Mouse (Mus musculus) ES-E14 (cell line): Measurements from ENCODE around the gene Phb2. TPM values are rescaled to one million over a fixed set of nuclear protein-coding genes. Genes with fewer than 3 reads are reported as not detected.

Experiments
- DNase-seq: peaks from one replicate; pipeline ENCODE4 v3.0.0-alpha.2; 2013; ENCODE audit warnings: low read depth, low spot score
- H3K27ac ChIP-seq: 2 replicates; pipeline ENCODE4 v1.5.1; 2012; ENCODE audit warnings: low read depth, mild to moderate bottlenecking, low read length, moderate library complexity, mixed read lengths; ENCODE audit not compliant: poor library complexity, insufficient read depth, severe bottlenecking
- H3K36me3 ChIP-seq: 2 replicates; pipeline ENCODE4 v1.6.1; 2012; ENCODE audit warnings: mild to moderate bottlenecking, low read length, moderate library complexity, mixed read lengths; ENCODE audit not compliant: control insufficient read depth, poor library complexity, insufficient read depth, severe bottlenecking
- H3K4me1 ChIP-seq, 2 experiments: fragments of 150-350 bp in 1 of 2; sonication (generic) in 1 of 2; 2 replicates each; pipeline ENCODE4 v1.6.1; 2012; ENCODE audit warnings: low read length in 2 of 2, mild to moderate bottlenecking in 1 of 2, mixed read lengths in 1 of 2; ENCODE audit not compliant: control insufficient read depth in 2 of 2, insufficient read depth in 2 of 2, poor library complexity in 1 of 2
- H3K4me3 ChIP-seq, 2 experiments: fragments of 150-350 bp in 1 of 2; sonication (generic) in 1 of 2; 2 replicates each; pipeline ENCODE4 v1.5.1; 2012; ENCODE audit warnings: low read length in 2 of 2, low read depth in 1 of 2, mild to moderate bottlenecking in 1 of 2, mixed read lengths in 1 of 2; ENCODE audit not compliant: insufficient read depth in 1 of 2, poor library complexity in 1 of 2, severe bottlenecking in 1 of 2
- H3K9ac ChIP-seq: 2 replicates; pipeline ENCODE4 v1.6.1; 2012; ENCODE audit warnings: low read depth, mild to moderate bottlenecking, low read length, mixed read lengths; ENCODE audit not compliant: poor library complexity, insufficient read depth, severe bottlenecking
- H3K9me3 ChIP-seq: fragments of 150-350 bp; sonication (generic); 2 replicates; pipeline ENCODE4 v1.6.1; 2012; ENCODE audit warnings: low read depth, mild to moderate bottlenecking, low read length; ENCODE audit not compliant: control insufficient read depth, insufficient read depth
- CHD2 ChIP-seq: IDR thresholded peaks from 2 replicates; pipeline ENCODE4 v1.6.1; 2014; ENCODE audit warnings: mild to moderate bottlenecking, low read depth, low read length, inconsistent platforms
- HCFC1 ChIP-seq: IDR thresholded peaks from 2 replicates; pipeline ENCODE4 v1.6.1; 2012; ENCODE audit warnings: low read length, inconsistent platforms, borderline replicate concordance; ENCODE audit not compliant: insufficient read depth
- MAFK ChIP-seq: IDR thresholded peaks from 2 replicates; pipeline ENCODE4 v1.6.1; 2014; ENCODE audit warnings: mild to moderate bottlenecking, low read depth, low read length, inconsistent platforms; ENCODE audit not compliant: insufficient read depth
- ZC3H11A ChIP-seq: IDR thresholded peaks from 2 replicates; pipeline ENCODE4 v1.6.1; 2012; ENCODE audit warnings: low read depth, mild to moderate bottlenecking, inconsistent platforms, low read length, borderline replicate concordance
- ZNF384 ChIP-seq: IDR thresholded peaks from 2 replicates; pipeline ENCODE4 v1.6.1; 2012; ENCODE audit warnings: low read depth, low read length, inconsistent platforms
- in situ Hi-C, 2 experiments: fragments of 600-800 bp; cut with MboI; formaldehyde crosslinking; loops; one replicate each; pipeline ENCODE4 v1.15.1; 2025; ENCODE audit warnings: low sequenced_read_pairs in 2 of 2, inconsistent platforms in 1 of 2; ENCODE audit not compliant: unreplicated experiment in 2 of 2
- total RNA-seq: library from RNA; depleted of rRNA; stranded (reverse); fragments of 300-350 nt; gene quantifications from 2 replicates; pipeline ENCODE4 v1.2.3, GENCODE M21; 2012

Gene Phb2
- total RNA-seq, 1 experiment, result 530 TPM

DNA sequence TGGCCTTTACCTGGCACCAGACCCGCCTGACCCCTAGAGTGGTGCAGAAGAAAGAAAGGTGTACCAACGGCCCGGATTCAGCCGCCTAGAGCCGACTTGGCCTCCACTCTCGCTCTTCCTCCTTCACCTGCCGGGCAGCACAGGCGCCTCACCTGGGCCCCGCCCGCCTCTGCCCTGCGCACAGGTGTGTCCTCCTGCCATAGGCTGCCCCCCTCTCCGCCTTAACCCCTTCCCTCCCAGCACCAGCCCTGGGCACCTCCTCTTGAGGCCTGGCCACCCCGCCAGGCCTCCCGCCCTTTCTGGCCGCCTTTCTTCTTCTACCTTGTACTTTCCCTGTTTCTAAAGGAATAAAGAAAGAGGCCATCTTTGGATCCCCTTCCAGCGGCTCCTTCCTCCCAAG lies 6.6 kb downstream of the Phb2 start:
- H3K27ac ChIP-seq, result peak overlapping the region; percentile 17; the same call in 1 of the 2 replicates
- in situ Hi-C loops, result no loop called here
- peak overlapping the region; percentile 55 to 64 for H3K4me3 ChIP-seq

DNA sequence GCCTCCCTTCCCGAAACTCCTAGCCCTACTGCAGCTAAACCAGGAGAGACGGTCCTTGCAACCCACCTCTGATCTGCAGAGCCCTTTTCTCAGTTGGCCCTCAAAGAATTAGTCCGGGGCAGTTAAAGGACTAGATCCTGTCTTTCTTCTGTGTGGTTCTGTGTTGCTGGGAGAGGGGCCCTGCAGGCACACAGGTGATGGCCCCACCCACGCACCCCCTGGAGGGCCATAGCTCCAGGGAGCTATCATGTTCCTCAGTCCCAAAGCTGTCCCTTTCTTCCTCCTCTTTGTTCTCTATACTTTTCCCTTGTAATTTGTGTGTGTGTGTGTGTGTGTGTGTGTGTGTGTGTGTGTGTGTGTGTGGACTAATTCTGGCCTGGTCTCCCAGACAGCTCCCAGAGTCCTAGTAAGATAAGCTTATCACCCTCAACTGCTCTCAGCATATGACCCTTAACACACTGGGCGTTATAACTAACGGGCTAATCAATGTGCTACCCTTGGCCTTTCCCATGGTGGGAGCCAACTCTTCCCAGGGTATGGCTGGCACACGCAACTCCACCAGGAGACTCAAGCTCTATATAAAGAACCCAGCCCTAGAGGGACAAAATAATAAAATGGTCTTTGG lies 7.3 kb downstream of the Phb2 start:
- Histone ChIP-seq H3K36me3 (peaks cover 27% of the 10 kb centered on the region), H3K27ac (peak overlapping the region; percentile 17; the same call in 1 of the 2 replicates), H3K4me3 (peak overlapping the region in 1 of 2 experiments; percentile 64; a peak in 3 of 4 replicates), H3K4me1 (peaks cover 0 to 20% of the 10 kb centered on the region in 2 experiments; a peak in 3 of 4 replicates), H3K9me3 (no peaks in the 10 kb centered on the region), H3K9ac (peak overlapping the region; percentile 62)
- DNase-seq, result no peak
- TF ChIP-seq MAFK, result no peak
- no peak for TF ChIP-seq CHD2
- no peak for TF ChIP-seq ZNF384
- in situ Hi-C loops, result no loop called here

More for the DNA sequence above, 6.6 kb downstream of the Phb2 start:
- no peak for DNase-seq
- H3K36me3 ChIP-seq, result peaks cover 34% of the 10 kb centered on the region
- peak overlapping the region; percentile 62 for H3K9ac ChIP-seq
- no peaks in the 10 kb centered on the region for H3K9me3 ChIP-seq
- peaks cover 0 to 20% of the 10 kb centered on the region in 2 experiments; a peak in 3 of 4 replicates for H3K4me1 ChIP-seq
- no peak for TF ChIP-seq ZNF384
- TF ChIP-seq HCFC1, result no peak
- no peak for TF ChIP-seq ZC3H11A
- no peak for TF ChIP-seq CHD2
- no peak for TF ChIP-seq MAFK

DNA sequence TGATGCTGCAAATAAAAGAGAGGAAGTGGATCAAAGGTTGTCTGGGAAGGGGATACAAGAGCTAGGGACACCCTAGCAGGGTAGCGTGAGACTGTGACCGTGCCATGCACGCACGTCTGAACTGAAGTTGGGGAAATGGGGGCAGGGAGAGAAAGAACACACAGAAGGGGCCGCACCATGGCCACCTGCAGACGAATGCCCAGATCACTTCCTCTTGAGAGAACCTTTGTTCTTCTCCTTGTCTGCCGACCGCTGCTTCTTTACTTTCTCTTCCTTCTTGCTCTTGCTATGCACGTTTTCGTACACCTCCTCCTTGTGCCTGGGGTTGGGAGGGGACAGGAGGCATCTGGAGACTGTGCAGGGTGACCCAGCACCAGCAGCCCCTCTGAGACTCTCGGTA lies 8.8 kb downstream of the Phb2 start:
- peaks cover 13% of the 10 kb centered on the region for H3K36me3 ChIP-seq
- H3K27ac ChIP-seq, result no peak overlapping the region
- DNase-seq, result no peak
- H3K9ac ChIP-seq, result no peak overlapping the region
- H3K4me3 ChIP-seq, result no peak overlapping the region
- peaks cover 0 to 14% of the 10 kb centered on the region in 2 experiments; a peak in 3 of 4 replicates for H3K4me1 ChIP-seq
- TF ChIP-seq CHD2 (no peak), MAFK (no peak), ZC3H11A (no peak), HCFC1 (no peak), ZNF384 (no peak)
- in situ Hi-C loops, result no loop called here
- no peaks in the 10 kb centered on the region for H3K9me3 ChIP-seq

DNA sequence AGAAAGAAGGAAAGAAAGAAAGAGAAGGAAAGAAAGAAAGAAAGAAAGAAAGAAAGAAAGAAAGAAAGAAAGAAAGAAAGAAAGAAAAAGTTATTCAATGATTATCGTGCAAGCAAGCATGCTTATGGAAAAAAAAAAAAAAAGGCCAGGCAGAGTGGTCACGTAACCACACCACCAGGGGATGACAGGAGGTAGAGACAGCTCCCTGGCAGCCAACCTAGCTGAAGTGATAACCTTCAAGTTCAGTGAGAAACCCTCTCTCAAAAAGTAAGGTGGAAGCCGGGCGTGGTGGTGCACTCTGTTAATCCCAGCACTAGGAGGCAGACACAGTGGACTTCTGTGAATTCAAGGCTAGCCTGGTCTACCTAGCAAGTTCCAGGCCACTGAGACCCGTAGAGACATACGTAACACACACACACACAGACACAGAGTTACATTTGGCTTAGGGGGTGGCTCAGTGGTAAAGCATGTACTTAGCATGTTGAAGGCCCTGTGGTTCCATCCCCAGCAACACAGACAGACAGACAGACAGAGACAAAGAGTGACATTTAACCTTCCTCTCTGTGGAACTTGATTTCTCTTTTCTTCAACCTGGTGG lies 10.8 kb downstream of the Phb2 start:
- TF ChIP-seq HCFC1 (no peak), CHD2 (no peak), ZC3H11A (no peak)
- H3K4me3 ChIP-seq, result no peak overlapping the region
- no peaks in the 10 kb centered on the region for H3K36me3 ChIP-seq
- H3K9me3 ChIP-seq, result no peaks in the 10 kb centered on the region
- in situ Hi-C loops, result no loop called here
- no peak overlapping the region for H3K27ac ChIP-seq
- no peak overlapping the region for H3K9ac ChIP-seq
- H3K4me1 ChIP-seq, result peaks cover 0 to 8% of the 10 kb centered on the region in 2 experiments; a peak in 2 of 4 replicates
- no peak for DNase-seq
